ENCODE assay signal across 7 mouse cellular contexts in genomic region chr3:90213377-90213866, GRCm38 (mm10). TPM values are rescaled to one million over a fixed set of nuclear protein-coding genes. Genes with fewer than 3 reads are reported as not detected.
A peak's percentile ranks its signal among the peaks of the same experiment; 100 is the strongest.
DNase-seq lines count a peak whose midpoint lies in the region; ATAC-seq and TF ChIP-seq lines count a peak whose summit lies in the region.

Rps27 (minus strand) TSS chr3:90213651.
Rab13 (plus strand) TSS chr3:90213695.

- peak; percentile 89 for DNase-seq in adrenal gland, adult 8-10 months
- DNase-seq in embryo, embryonic 9.5 days (ENCODE audit: extremely low spot score), result peak; percentile 92
- DNase-seq in gastrocnemius, postnatal 4 days (ENCODE audit: low spot score in 2 of 2), result peak; percentile 57 to 80
- peak; percentile 82 for DNase-seq in left cerebral cortex, postnatal 4 days

- no peak for TF ChIP-seq CTCF in intestine, postnatal 0 days (IDR thresholded peaks at IDR 0.05; ENCODE audit: low read depth)
- no peak for TF ChIP-seq CTCF in small intestine, adult 2 months (IDR thresholded peaks at IDR 0.05; ENCODE audit: extremely low read depth, insufficient read length, insufficient replicate concordance, low read depth, low read length)

- no peaks in the 10 kb centered on the region for H3K27me3 ChIP-seq in intestine, postnatal 0 days (replicated peaks; ENCODE audit: control insufficient read depth, insufficient read depth, low read length)
- H3K27me3 ChIP-seq in midbrain, embryonic 12.5 days, result no peaks in the 10 kb centered on the region
- no peaks in the 10 kb centered on the region for H3K27me3 ChIP-seq in small intestine, adult 2 months (ENCODE audit: control insufficient read depth, insufficient read depth, low read length)

- no peaks in the 10 kb centered on the region for H3K9me3 ChIP-seq in intestine, postnatal 0 days (ENCODE audit: control insufficient read depth)
- H3K9me3 ChIP-seq in midbrain, embryonic 12.5 days, result no peaks in the 10 kb centered on the region

- 0 out of 2 replicates have a peak, but pooled peaks cover 7% of the 10 kb centered on the region for H3K4me1 ChIP-seq in intestine, postnatal 0 days (replicated peaks; ENCODE audit: control insufficient read depth, insufficient read depth, low read length)
- H3K4me1 ChIP-seq in midbrain, embryonic 12.5 days, result peaks cover 23% of the 10 kb centered on the region
- H3K4me1 ChIP-seq in small intestine, adult 2 months (ENCODE audit: control insufficient read depth, insufficient read depth, insufficient read length, low read length), result peaks cover 4% of the 10 kb centered on the region

- H3K4me2 ChIP-seq in intestine, postnatal 0 days (replicated peaks; ENCODE audit: low read depth), result peak within 1 kb of the TSS; percentile 65
- H3K4me2 ChIP-seq in midbrain, embryonic 12.5 days (replicated peaks), result peak within 1 kb of the TSS; percentile 92

- H3K9ac ChIP-seq in intestine, postnatal 0 days (ENCODE audit: low read depth, low read length), result peak within 1 kb of the TSS; percentile 84
- H3K9ac ChIP-seq in midbrain, embryonic 12.5 days (replicated peaks), result peak within 1 kb of the TSS; percentile 85

- H3K36me3 ChIP-seq in intestine, postnatal 0 days (ENCODE audit: control insufficient read depth, insufficient read depth), result peaks cover 21% of the 10 kb centered on the region
- peaks cover 42% of the 10 kb centered on the region for H3K36me3 ChIP-seq in midbrain, embryonic 12.5 days
- peaks cover 30% of the 10 kb centered on the region for H3K36me3 ChIP-seq in small intestine, adult 2 months (ENCODE audit: control insufficient read depth, insufficient read depth, low read length)

- peak; percentile 89 for ATAC-seq in intestine, postnatal 0 days
- peak; percentile 93 for ATAC-seq in midbrain, embryonic 12.5 days (ENCODE audit: low FRiP score, low read depth)

- peak within 1 kb of the TSS; percentile 68 for H3K27ac ChIP-seq in intestine, postnatal 0 days (ENCODE audit: low read depth, low read length)
- peak within 1 kb of the TSS; percentile 85 for H3K27ac ChIP-seq in midbrain, embryonic 12.5 days (replicated peaks)
- H3K27ac ChIP-seq in small intestine, adult 2 months (ENCODE audit: insufficient read depth, low read depth, low read length), result peak within 1 kb of the TSS; percentile 82; the same call in 1 of the 2 replicates

- peak; percentile 99 for TF ChIP-seq POLR2A in small intestine, adult 2 months (IDR thresholded peaks at IDR 0.05; ENCODE audit: low read depth, low read length)

- peak within 1 kb of the TSS; percentile 69 for H3K4me3 ChIP-seq in intestine, postnatal 0 days (ENCODE audit: low read depth, low read length)
- peak within 1 kb of the TSS; percentile 93 for H3K4me3 ChIP-seq in midbrain, embryonic 12.5 days
- peak within 1 kb of the TSS; percentile 98 for H3K4me3 ChIP-seq in small intestine, adult 2 months (ENCODE audit: low read depth, low read length)

- intact Hi-C loops in left cerebral cortex, postnatal 4 days (cut with DNase I), result no loop called here

- under 1% methylated on average over 42 of the region's 42 CpGs for WGBS in intestine, postnatal 0 days
- WGBS in midbrain, embryonic 12.5 days, result under 1% methylated on average over 42 of the region's 42 CpGs
- under 1% methylated on average over 42 of the region's 42 CpGs for WGBS in small intestine, adult 2 months

RNA-seq across cellular contexts. Expression of gene Rps27, which starts in this region (rescaled TPM):
- 1,000 to 10,000 TPM; 1,658 to 2,346 (median 2,053) TPM for total RNA-seq in adrenal gland, adult 8-10 months (2022)
- 1,000 to 10,000 TPM; 1,726 to 1,789 TPM for total RNA-seq in gastrocnemius, postnatal 4 days (2021)
- 1,181 and 1,228 TPM in 2 replicates for polyA plus RNA-seq in intestine, postnatal 0 days (2015; fragmentation: Nextera tagmentation; extraction: Ambion mirVana)
- 1,000 to 10,000 TPM; 1,145 to 1,256 TPM for total RNA-seq in left cerebral cortex, postnatal 4 days (2021)
- polyA plus RNA-seq in midbrain, embryonic 12.5 days (2016; fragmentation: Nextera tagmentation; extraction: Ambion mirVana), result 962 and 971 TPM in 2 replicates
- polyA plus RNA-seq in small intestine, adult 2 months (2012; rRNA removed), result 581 and 835 TPM in 2 replicates

RNA-seq across cellular contexts. Expression of gene Rab13, which starts in this region (rescaled TPM):
- 10 to 100 TPM; 28.8 to 42.4 (median 34.9) TPM for total RNA-seq in adrenal gland, adult 8-10 months (2022)
- total RNA-seq in gastrocnemius, postnatal 4 days (2021), result 10 to 100 TPM; 26.8 to 29.3 TPM
- 22.7 and 23.1 TPM in 2 replicates for polyA plus RNA-seq in intestine, postnatal 0 days (2015; fragmentation: Nextera tagmentation; extraction: Ambion mirVana)
- 10 to 100 TPM; 11.5 to 12.1 TPM for total RNA-seq in left cerebral cortex, postnatal 4 days (2021)
- 21.3 and 24.2 TPM in 2 replicates for polyA plus RNA-seq in midbrain, embryonic 12.5 days (2016; fragmentation: Nextera tagmentation; extraction: Ambion mirVana)
- 1.1 and 2.0 TPM in 2 replicates for polyA plus RNA-seq in small intestine, adult 2 months (2012; rRNA removed)

Comparison
In these comparisons a context has a peak if more than half of its experiments do, and no peak if none do; other contexts are left out.
1. Peak in every context shown above with its lines: DNase-seq, ATAC-seq, H3K4me3 ChIP-seq and H3K27ac ChIP-seq.